Mouse (Mus musculus): ENCODE measurements around the gene Polr2h. TPM values are rescaled to one million over a fixed set of nuclear protein-coding genes. Genes with fewer than 3 reads are reported as not detected.

The Polr2h gene
- polyA plus RNA-seq, 1 experiment from 2014 or later = 121 TPM

- ATAC-seq (replicated peaks; ENCODE audit: low FRiP score) (no peak), DNase-seq (ENCODE audit: low spot score) (no peak)
- Histone ChIP-seq H3K4me1 (replicated peaks; ENCODE audit: control insufficient read depth, insufficient read depth, low read length) (peaks cover 8% of the 10 kb centered on the region), H3K9ac (ENCODE audit: low read length) (no peak overlapping the region), H3K4me3 (ENCODE audit: low read depth, low read length) (no peak overlapping the region), H3K27ac (ENCODE audit: low read depth, low read length) (no peak overlapping the region), H3K36me3 (ENCODE audit: control insufficient read depth, insufficient read depth, low read length) (peaks cover 28% of the 10 kb centered on the region), H3K27me3 (ENCODE audit: control insufficient read depth, insufficient read depth, low read length) (no peaks in the 10 kb centered on the region), H3K9me3 (ENCODE audit: control insufficient read depth, low read length) (no peaks in the 10 kb centered on the region), H3K4me2 (ENCODE audit: low read depth, low read length, severe bottlenecking) (no peak overlapping the region)
- 85% methylated on average over 4 of the region's 4 CpGs for WGBS
Observed at GRCm38 (mm10) chr16:20676702-20677101, 40.8 kb upstream of the Polr2h start.

DNA sequence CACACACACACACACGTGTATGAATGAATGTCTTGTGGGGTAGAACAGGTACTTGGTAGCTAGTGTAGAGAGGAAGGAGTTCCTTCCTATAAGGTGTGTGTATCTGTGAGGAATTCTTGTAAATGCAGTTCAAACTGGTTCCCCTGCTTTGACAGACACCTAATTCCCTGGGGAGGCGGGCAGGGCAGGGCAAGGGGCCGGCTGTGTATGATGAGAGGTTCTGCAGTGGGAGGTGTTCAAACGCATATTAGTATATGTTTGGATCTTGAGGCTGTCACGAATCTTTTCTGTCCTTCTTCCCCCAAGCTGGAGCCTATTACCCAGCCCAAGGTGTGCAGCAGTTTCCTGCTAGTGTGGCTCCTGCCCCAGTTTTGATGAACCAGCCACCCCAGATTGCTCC, 40.1 kb upstream of the Polr2h start:
- WGBS = 86% methylated on average over 5 of the region's 5 CpGs
- no peaks in the 10 kb centered on the region for H3K9me3 ChIP-seq (ENCODE audit: control insufficient read depth, low read length)
- DNase-seq (ENCODE audit: low spot score) (no peak), ATAC-seq (replicated peaks; ENCODE audit: low FRiP score) (no peak)
- H3K27me3 ChIP-seq (ENCODE audit: control insufficient read depth, insufficient read depth, low read length) = no peaks in the 10 kb centered on the region
- no peak overlapping the region for H3K27ac ChIP-seq (ENCODE audit: low read depth, low read length)
- no peak overlapping the region for H3K4me2 ChIP-seq (ENCODE audit: low read depth, low read length, severe bottlenecking)
- peaks cover 32% of the 10 kb centered on the region for H3K36me3 ChIP-seq (ENCODE audit: control insufficient read depth, insufficient read depth, low read length)
- H3K4me3 ChIP-seq (ENCODE audit: low read depth, low read length) = no peak overlapping the region
- H3K9ac ChIP-seq (ENCODE audit: low read length) = no peak overlapping the region
- H3K4me1 ChIP-seq (replicated peaks; ENCODE audit: control insufficient read depth, insufficient read depth, low read length) = peaks cover 8% of the 10 kb centered on the region

- Histone ChIP-seq H3K9me3 (ENCODE audit: control insufficient read depth, low read length) (no peaks in the 10 kb centered on the region), H3K27ac (ENCODE audit: low read depth, low read length) (no peak overlapping the region), H3K4me3 (ENCODE audit: low read depth, low read length) (no peak overlapping the region), H3K4me2 (ENCODE audit: low read depth, low read length, severe bottlenecking) (no peak overlapping the region), H3K27me3 (ENCODE audit: control insufficient read depth, insufficient read depth, low read length) (no peaks in the 10 kb centered on the region), H3K36me3 (ENCODE audit: control insufficient read depth, insufficient read depth, low read length) (peaks cover 35% of the 10 kb centered on the region), H3K9ac (ENCODE audit: low read length) (no peak overlapping the region), H3K4me1 (replicated peaks; ENCODE audit: control insufficient read depth, insufficient read depth, low read length) (peaks cover 8% of the 10 kb centered on the region)
- WGBS = 93% methylated on average over 10 of the region's 10 CpGs
- DNase-seq (ENCODE audit: low spot score) (no peak), ATAC-seq (replicated peaks; ENCODE audit: low FRiP score) (no peak)
Observed at GRCm38 (mm10) chr16:20677974-20678675, 39.3 kb upstream of the Polr2h start.

DNA sequence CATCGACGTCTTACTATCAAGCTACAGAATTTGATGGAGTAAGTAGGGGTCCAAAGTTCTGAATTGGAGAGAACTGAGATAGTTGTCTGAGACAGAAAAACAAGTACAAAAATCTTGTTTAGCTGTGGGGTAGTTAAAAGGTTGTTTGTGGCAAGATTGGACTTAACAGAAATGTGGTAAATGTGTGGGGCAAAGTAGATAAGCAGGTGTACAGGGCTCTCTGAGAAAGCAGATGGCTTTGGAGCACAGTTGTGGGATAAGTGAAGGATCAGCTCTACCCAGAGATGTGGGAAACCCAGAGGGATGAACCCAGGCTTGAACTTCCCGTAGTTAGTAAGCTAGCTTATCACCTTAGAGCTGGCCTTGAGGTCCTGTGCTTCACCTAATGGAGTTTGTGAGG, 26.7 kb upstream of the Polr2h start:
- Histone ChIP-seq H3K27ac (ENCODE audit: low read depth, low read length) (no peak overlapping the region), H3K4me1 (replicated peaks; ENCODE audit: control insufficient read depth, insufficient read depth, low read length) (peaks cover 16% of the 10 kb centered on the region; the same call in 1 of the 2 replicates), H3K9ac (ENCODE audit: low read length) (no peak overlapping the region), H3K9me3 (ENCODE audit: control insufficient read depth, low read length) (no peaks in the 10 kb centered on the region), H3K36me3 (ENCODE audit: control insufficient read depth, insufficient read depth, low read length) (peaks cover 31% of the 10 kb centered on the region), H3K27me3 (ENCODE audit: control insufficient read depth, insufficient read depth, low read length) (no peaks in the 10 kb centered on the region), H3K4me3 (ENCODE audit: low read depth, low read length) (no peak overlapping the region), H3K4me2 (ENCODE audit: low read depth, low read length, severe bottlenecking) (no peak overlapping the region)
- 93% methylated on average over 3 of the region's 3 CpGs for WGBS
- ATAC-seq (replicated peaks; ENCODE audit: low FRiP score) (no peak), DNase-seq (ENCODE audit: low spot score) (no peak)

- no peak for DNase-seq (ENCODE audit: low spot score)
- H3K4me1 ChIP-seq (replicated peaks; ENCODE audit: control insufficient read depth, insufficient read depth, low read length) = peaks cover 19% of the 10 kb centered on the region
- H3K9me3 ChIP-seq (ENCODE audit: control insufficient read depth, low read length) = no peaks in the 10 kb centered on the region
- no peaks in the 10 kb centered on the region for H3K27me3 ChIP-seq (ENCODE audit: control insufficient read depth, insufficient read depth, low read length)
- 74% methylated on average over 1 of the region's 1 CpGs for WGBS
- no peak overlapping the region for H3K27ac ChIP-seq (ENCODE audit: low read depth, low read length)
- ATAC-seq (replicated peaks; ENCODE audit: low FRiP score) = no peak
- peaks cover 24% of the 10 kb centered on the region for H3K36me3 ChIP-seq (ENCODE audit: control insufficient read depth, insufficient read depth, low read length)
- H3K9ac ChIP-seq (ENCODE audit: low read length) = no peak overlapping the region
- H3K4me3 ChIP-seq (ENCODE audit: low read depth, low read length) = no peak overlapping the region
- H3K4me2 ChIP-seq (ENCODE audit: low read depth, low read length, severe bottlenecking) = no peak overlapping the region
Observed at GRCm38 (mm10) chr16:20691617-20692016, 25.8 kb upstream of the Polr2h start.

GRCm38 (mm10) chr16:20692241-20692965, 25.1 kb upstream of the Polr2h start:
- 43% methylated on average over 16 of the region's 16 CpGs for WGBS

GRCm38 (mm10) chr16:20693111-20693701, 24.3 kb upstream of the Polr2h start, which contains the start of gene Fam131a:
TSS of gene Fam131a (plus strand) at chr16:20693241.
- H3K27me3 ChIP-seq (ENCODE audit: control insufficient read depth, insufficient read depth, low read length) = no peaks in the 10 kb centered on the region
- H3K4me3 ChIP-seq (ENCODE audit: low read depth, low read length) = peak within 1 kb of the TSS; percentile 54
- peak within 1 kb of the TSS; percentile 78 for H3K4me2 ChIP-seq (ENCODE audit: low read depth, low read length, severe bottlenecking)
- H3K9ac ChIP-seq (ENCODE audit: low read length) = peak within 1 kb of the TSS; percentile 74
- ATAC-seq (replicated peaks; ENCODE audit: low FRiP score) (peak; percentile 91), DNase-seq (ENCODE audit: low spot score) (peak; percentile 97)
- no peaks in the 10 kb centered on the region for H3K9me3 ChIP-seq (ENCODE audit: control insufficient read depth, low read length)
- under 1% methylated on average over 35 of the region's 37 CpGs for WGBS
- H3K27ac ChIP-seq (ENCODE audit: low read depth, low read length) = peak within 1 kb of the TSS; percentile 66
- peaks cover 21% of the 10 kb centered on the region for H3K4me1 ChIP-seq (replicated peaks; ENCODE audit: control insufficient read depth, insufficient read depth, low read length)
- peaks cover 20% of the 10 kb centered on the region for H3K36me3 ChIP-seq (ENCODE audit: control insufficient read depth, insufficient read depth, low read length)

More at GRCm38 (mm10) chr16:20692241-20692965, 25.1 kb upstream of the Polr2h start:
- Histone ChIP-seq H3K4me1 (replicated peaks; ENCODE audit: control insufficient read depth, insufficient read depth, low read length) (peaks cover 21% of the 10 kb centered on the region), H3K4me2 (ENCODE audit: low read depth, low read length, severe bottlenecking) (no peak overlapping the region; the same call in 1 of the 2 replicates), H3K27ac (ENCODE audit: low read depth, low read length) (no peak overlapping the region), H3K27me3 (ENCODE audit: control insufficient read depth, insufficient read depth, low read length) (no peaks in the 10 kb centered on the region), H3K9ac (ENCODE audit: low read length) (no peak overlapping the region), H3K36me3 (ENCODE audit: control insufficient read depth, insufficient read depth, low read length) (peaks cover 20% of the 10 kb centered on the region), H3K9me3 (ENCODE audit: control insufficient read depth, low read length) (no peaks in the 10 kb centered on the region), H3K4me3 (ENCODE audit: low read depth, low read length) (peak overlapping the region; percentile 54; the same call in 1 of the 2 replicates)
- no peak for DNase-seq (ENCODE audit: low spot score)
- no peak for ATAC-seq (replicated peaks; ENCODE audit: low FRiP score)

- 86% methylated on average over 8 of the region's 8 CpGs for WGBS
- no peak overlapping the region for H3K9ac ChIP-seq (ENCODE audit: low read length)
- H3K4me1 ChIP-seq (replicated peaks; ENCODE audit: control insufficient read depth, insufficient read depth, low read length) = peaks cover 21% of the 10 kb centered on the region
- no peak overlapping the region for H3K27ac ChIP-seq (ENCODE audit: low read depth, low read length)
- no peaks in the 10 kb centered on the region for H3K27me3 ChIP-seq (ENCODE audit: control insufficient read depth, insufficient read depth, low read length)
- no peak for DNase-seq (ENCODE audit: low spot score)
- H3K4me3 ChIP-seq (ENCODE audit: low read depth, low read length) = no peak overlapping the region
- ATAC-seq (replicated peaks; ENCODE audit: low FRiP score) = no peak
- H3K4me2 ChIP-seq (ENCODE audit: low read depth, low read length, severe bottlenecking) = no peak overlapping the region
- H3K36me3 ChIP-seq (ENCODE audit: control insufficient read depth, insufficient read depth, low read length) = peaks cover 6% of the 10 kb centered on the region
- H3K9me3 ChIP-seq (ENCODE audit: control insufficient read depth, low read length) = no peaks in the 10 kb centered on the region
Observed at GRCm38 (mm10) chr16:20694781-20695180, 22.7 kb upstream of the Polr2h start.

Data from forebrain, embryonic 11.5 days (tissue).